Mouse (Mus musculus): ENCODE data around the gene Emc4. TPM values are rescaled to one million over a fixed set of nuclear protein-coding genes. Genes with fewer than 3 reads are reported as not detected.

Emc4 gene
- polyA plus RNA-seq, 1 experiment from 2014 or later: 175 TPM

DNA sequence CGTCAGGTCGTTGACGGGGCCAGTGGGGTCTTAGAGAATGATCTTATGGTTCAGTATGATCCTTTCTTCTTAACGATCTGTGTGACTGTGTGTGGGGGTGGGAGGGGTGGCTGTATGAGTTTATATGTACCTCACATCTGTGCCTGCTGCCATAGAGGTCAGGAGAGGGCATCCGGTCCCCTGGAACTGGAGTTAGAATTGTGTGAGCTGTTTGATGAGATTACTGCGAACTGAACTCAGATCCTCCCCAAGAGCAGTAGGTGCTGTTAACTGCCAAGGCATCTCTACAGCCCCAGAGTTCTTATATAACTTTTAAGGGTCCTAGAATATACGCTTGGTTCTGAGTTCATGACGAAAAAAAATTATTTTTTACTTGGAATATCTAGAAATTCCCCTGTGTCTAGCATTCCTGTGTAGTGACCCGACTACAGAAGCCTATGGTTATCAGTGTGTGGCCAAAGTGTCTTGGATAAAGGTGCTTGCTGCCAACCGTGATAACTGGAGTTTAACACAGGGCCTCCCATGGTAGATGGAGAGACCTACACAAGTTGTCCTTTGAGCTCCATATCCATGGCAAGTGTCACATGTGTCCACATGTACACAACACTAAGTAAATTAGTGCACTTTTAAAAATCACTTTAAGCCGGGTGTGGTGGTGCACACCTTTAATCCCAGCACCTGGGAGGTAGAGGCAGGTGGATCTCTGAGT is 39.6 kb downstream of the Emc4 start:
- H3K9ac ChIP-seq: no peak overlapping the region
- no peak overlapping the region for H3K4me3 ChIP-seq
- H3K27me3 ChIP-seq (replicated peaks): no peaks in the 10 kb centered on the region
- no peak overlapping the region for H3K27ac ChIP-seq
- H3K4me1 ChIP-seq: no peaks in the 10 kb centered on the region
- no peak overlapping the region for H3K4me2 ChIP-seq
- 90% methylated on average over 11 of the region's 11 CpGs for WGBS
- no peaks in the 10 kb centered on the region for H3K36me3 ChIP-seq (replicated peaks)
- H3K9me3 ChIP-seq: no peaks in the 10 kb centered on the region
- ATAC-seq (replicated peaks): no peak

DNA sequence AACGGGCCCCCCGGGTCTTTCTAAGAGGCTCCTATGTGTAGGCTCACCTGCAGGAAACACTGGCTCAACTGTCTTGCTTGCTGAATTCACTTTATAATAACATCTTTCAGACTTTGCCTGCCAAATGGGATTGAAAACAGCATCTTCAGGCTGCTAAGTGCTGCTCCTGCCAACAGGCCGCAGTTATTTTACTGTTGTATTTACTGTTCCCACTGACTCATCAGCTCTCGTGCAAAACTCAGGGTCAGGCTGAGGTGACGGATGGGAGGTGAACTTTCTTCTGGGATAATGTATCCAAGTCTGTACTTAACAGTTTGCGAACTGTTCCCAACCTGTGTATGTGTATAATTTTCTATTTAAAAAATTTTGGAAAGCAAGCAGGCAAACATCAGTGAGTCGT is 48.9 kb downstream of the Emc4 start:
- Histone ChIP-seq H3K9ac (no peak overlapping the region), H3K27ac (no peak overlapping the region), H3K4me3 (no peak overlapping the region), H3K9me3 (no peaks in the 10 kb centered on the region), H3K27me3 (replicated peaks) (no peaks in the 10 kb centered on the region), H3K4me2 (no peak overlapping the region), H3K4me1 (no peaks in the 10 kb centered on the region), H3K36me3 (replicated peaks) (no peaks in the 10 kb centered on the region)
- ATAC-seq (replicated peaks): no peak
- WGBS: 93% methylated on average over 7 of the region's 7 CpGs

DNA sequence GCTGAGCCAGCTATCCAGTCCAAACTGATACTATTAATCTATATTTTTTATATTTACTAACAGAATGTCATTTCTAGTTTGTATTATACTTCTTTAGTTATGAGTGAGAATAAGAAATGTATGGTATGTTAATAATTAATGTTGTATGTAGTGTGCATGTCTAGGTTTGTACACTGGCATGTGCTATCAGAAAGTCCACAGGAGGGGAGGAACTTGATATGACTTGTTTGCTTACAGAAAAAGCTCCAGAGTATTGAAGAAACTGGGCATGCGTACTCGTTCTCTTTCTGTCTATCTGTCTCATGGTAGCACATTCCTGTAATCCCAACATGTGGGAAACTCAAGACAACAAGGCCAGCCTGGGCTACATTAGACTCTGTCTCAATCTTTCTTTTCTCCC is 49.6 kb downstream of the Emc4 start:
- no peak for ATAC-seq (replicated peaks)

DNA sequence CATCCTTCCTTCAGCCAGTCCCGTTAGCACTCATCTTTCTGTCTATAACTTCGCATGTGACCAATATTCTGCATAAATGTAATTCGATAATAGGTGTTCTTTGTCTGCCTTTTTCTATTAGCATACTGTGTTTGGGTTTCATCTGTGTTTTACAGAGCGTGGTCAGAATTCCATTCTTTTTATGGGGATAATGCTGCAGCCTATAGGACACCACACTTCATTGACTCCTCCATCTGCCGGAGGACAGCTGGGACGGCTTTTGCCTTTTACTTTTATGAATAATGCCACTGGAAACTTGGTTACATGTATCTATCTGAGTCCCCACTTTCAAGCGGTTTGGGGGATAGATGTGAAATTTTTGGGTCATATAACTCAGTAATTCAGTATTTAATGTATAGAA is 52.2 kb downstream of the Emc4 start:
- Histone ChIP-seq H3K27me3 (replicated peaks) (no peaks in the 10 kb centered on the region), H3K36me3 (replicated peaks) (no peaks in the 10 kb centered on the region), H3K9me3 (no peaks in the 10 kb centered on the region), H3K4me1 (no peaks in the 10 kb centered on the region), H3K9ac (no peak overlapping the region), H3K4me3 (no peak overlapping the region), H3K27ac (no peak overlapping the region), H3K4me2 (no peak overlapping the region)
- ATAC-seq (replicated peaks): no peak
- WGBS: 79% methylated on average over 7 of the region's 7 CpGs

More for the DNA sequence above, 49.6 kb downstream of the Emc4 start:
- H3K27me3 ChIP-seq (replicated peaks): no peaks in the 10 kb centered on the region
- H3K4me3 ChIP-seq: no peak overlapping the region
- no peak overlapping the region for H3K27ac ChIP-seq
- no peak overlapping the region for H3K9ac ChIP-seq
- H3K4me1 ChIP-seq: no peaks in the 10 kb centered on the region
- WGBS: 92% methylated on average over 2 of the region's 2 CpGs
- H3K9me3 ChIP-seq: no peaks in the 10 kb centered on the region
- H3K4me2 ChIP-seq: no peak overlapping the region
- H3K36me3 ChIP-seq (replicated peaks): no peaks in the 10 kb centered on the region

Other genes with a start within 250 kb of the Emc4 start
- not detected in 2 replicates for gene Olfr1316, start 233.1 kb downstream of the Emc4 start, polyA plus RNA-seq (2015; fragmentation: Nextera tagmentation; extraction: Ambion mirVana)
- not detected in 2 replicates for gene Olfr1317, start 227.7 kb downstream of the Emc4 start, polyA plus RNA-seq (2015; fragmentation: Nextera tagmentation; extraction: Ambion mirVana)
- gene Olfr1318, start 213.8 kb downstream of the Emc4 start, polyA plus RNA-seq (2015; fragmentation: Nextera tagmentation; extraction: Ambion mirVana): not detected in 2 replicates
- gene Lpcat4, start 128.6 kb downstream of the Emc4 start, polyA plus RNA-seq (2015; fragmentation: Nextera tagmentation; extraction: Ambion mirVana): 21.9 and 26.0 TPM in 2 replicates
- not detected in 2 replicates for gene Nutm1, start 108.7 kb downstream of the Emc4 start, polyA plus RNA-seq (2015; fragmentation: Nextera tagmentation; extraction: Ambion mirVana)
- gene Nop10, start 106.1 kb downstream of the Emc4 start, polyA plus RNA-seq (2015; fragmentation: Nextera tagmentation; extraction: Ambion mirVana): 153 and 158 TPM in 2 replicates
- gene Slc12a6, start 102.2 kb downstream of the Emc4 start, polyA plus RNA-seq (2015; fragmentation: Nextera tagmentation; extraction: Ambion mirVana): 19.4 and 21.2 TPM in 2 replicates
- not detected in 2 replicates for gene Gm21985, start 101.7 kb downstream of the Emc4 start, polyA plus RNA-seq (2015; fragmentation: Nextera tagmentation; extraction: Ambion mirVana)
- gene Katnbl1, start 11.2 kb upstream of the Emc4 start, polyA plus RNA-seq (2015; fragmentation: Nextera tagmentation; extraction: Ambion mirVana): 27.9 and 28.0 TPM in 2 replicates
- gene Emc7, start 87.0 kb upstream of the Emc4 start, polyA plus RNA-seq (2015; fragmentation: Nextera tagmentation; extraction: Ambion mirVana): 18.6 and 19.6 TPM in 2 replicates
- 1.2 and 2.0 TPM in 2 replicates for gene Chrm5, start 112.7 kb upstream of the Emc4 start, polyA plus RNA-seq (2015; fragmentation: Nextera tagmentation; extraction: Ambion mirVana)
- 2.4 and 4.5 TPM in 2 replicates for gene Aven, start 124.9 kb upstream of the Emc4 start, polyA plus RNA-seq (2015; fragmentation: Nextera tagmentation; extraction: Ambion mirVana)